Mouse (Mus musculus): Measurements from ENCODE around the gene Anxa9. TPM values are rescaled to one million over a fixed set of nuclear protein-coding genes. Genes with fewer than 3 reads are reported as not detected.

Gene Anxa9
- total and polyA plus RNA-seq, 3 experiments = 1.5 to 4.1 (median 2.5) TPM

- TF ChIP-seq GABPA (IDR thresholded peaks at IDR 0.05; ENCODE audit: insufficient replicate concordance, low read depth, low read length) (peak; percentile 50; the same call in 1 of the 2 replicates), ETS1 (conservative IDR thresholded peaks at IDR 0.05; ENCODE audit: low read depth, low read length) (0 out of 2 replicates have a peak, but pooled peaks have one; percentile 31), JUN (IDR thresholded peaks at IDR 0.05; ENCODE audit: insufficient read depth, low read depth, low read length) (no peak), USF2 (conservative IDR thresholded peaks at IDR 0.05; ENCODE audit: low read depth, low read length) (0 out of 2 replicates have a peak, but pooled peaks have one; percentile 12), MEF2A (IDR thresholded peaks at IDR 0.05; ENCODE audit: borderline replicate concordance, low read depth, low read length) (no peak; the same call in 1 of the 2 replicates), PAX5 (IDR thresholded peaks at IDR 0.05; ENCODE audit: low read length) (no peak), MXI1 (IDR thresholded peaks at IDR 0.05; ENCODE audit: low read depth, low read length) (peak; percentile 64; the same call in 1 of the 2 replicates), ELF1 (IDR thresholded peaks at IDR 0.05; ENCODE audit: low read depth, low read length) (peak; percentile 85), POLR2AphosphoS2 (IDR thresholded peaks at IDR 0.05; ENCODE audit: low read depth, low read length) (no peak)
Observed at GRCm38 (mm10) chr3:95281216-95282126, 25.5 kb downstream of the Anxa9 start, which contains the start of the genes Mindy1 and Prune1 (continued).

- Histone ChIP-seq H3K4me2 (ENCODE audit: insufficient read depth, low read depth, poor library complexity, severe bottlenecking) (peak overlapping the region; percentile 54), H3K27ac (ENCODE audit: insufficient read depth, low read depth) (no peak overlapping the region), H3K36me3 (replicated peaks in 1 of 2; ENCODE audit: control insufficient read depth in 1 of 2, insufficient read depth in 1 of 2, low read length in 1 of 2) (peaks cover 0 to 2% of the 10 kb centered on the region in 2 experiments), H3K4me3 (replicated peaks in 1 of 3; ENCODE audit: low read depth in 2 of 3, low read length in 2 of 3, poor library complexity in 1 of 3) (peak overlapping the region; percentile 81 to 93 (median 86)), H3K79me2 (replicated peaks; ENCODE audit: control insufficient read depth, extremely low read depth, insufficient read depth, poor library complexity, severe bottlenecking) (0 out of 2 replicates have a peak, but pooled peaks cover 2% of the 10 kb centered on the region), H3K9ac (ENCODE audit: insufficient read depth, low read depth) (peak overlapping the region; percentile 59), H3K9me3 (replicated peaks; ENCODE audit: low read length) (no peaks in the 10 kb centered on the region), H3K4me1 (ENCODE audit: control insufficient read depth in 1 of 2, insufficient read depth in 2 of 2) (peaks cover 0 to 35% of the 10 kb centered on the region in 2 experiments; a peak in 2 of 4 replicates), H3K27me3 (replicated peaks) (no peaks in the 10 kb centered on the region)
- DNase-seq (ENCODE audit: extremely low read depth) = peak; percentile 29
- dilution Hi-C loops (cut with MboI; ENCODE audit: extremely low pct_ligation_motif_present, extremely low pct_unique_long_range_greater_than_20kb, low sequenced_read_pairs) (no loop called here), in situ Hi-C loops (cut with MboI; ENCODE audit: low pct_ligation_motif_present, low pct_unique_long_range_greater_than_20kb, low sequenced_read_pairs) (no loop called here)
- TF ChIP-seq USF1 (IDR thresholded peaks at IDR 0.05; ENCODE audit: low read depth, low read length) (no peak), ZKSCAN1 (IDR thresholded peaks at IDR 0.05; ENCODE audit: borderline replicate concordance, low read depth, low read length) (no peak), MXI1 (IDR thresholded peaks at IDR 0.05; ENCODE audit: low read depth, low read length) (no peak), PAX5 (IDR thresholded peaks at IDR 0.05; ENCODE audit: low read length) (no peak), JUND (conservative IDR thresholded peaks at IDR 0.05; ENCODE audit: low read depth, low read length) (no peak), POLR2AphosphoS2 (IDR thresholded peaks at IDR 0.05; ENCODE audit: low read depth, low read length) (no peak), SMC3 (IDR thresholded peaks at IDR 0.05; ENCODE audit: low read depth, low read length) (no peak), UBTF (IDR thresholded peaks at IDR 0.05; ENCODE audit: low read depth, low read length) (no peak), ZNF384 (IDR thresholded peaks at IDR 0.05; ENCODE audit: low read depth, low read length) (no peak; the same call in 1 of the 2 replicates), USF2 (conservative IDR thresholded peaks at IDR 0.05; ENCODE audit: low read depth, low read length) (no peak), CTCF (conservative IDR thresholded peaks at IDR 0.05 in 1 of 2, IDR thresholded peaks at IDR 0.05 in 1 of 2; ENCODE audit: low read depth in 2 of 2, low read length in 2 of 2) (no peak), MAX (IDR thresholded peaks at IDR 0.05; ENCODE audit: low read length) (no peak), GABPA (IDR thresholded peaks at IDR 0.05; ENCODE audit: insufficient replicate concordance, low read depth, low read length) (no peak), SIN3A (IDR thresholded peaks at IDR 0.05; ENCODE audit: low read length) (peak; percentile 42; the same call in 1 of the 2 replicates), MAFK (IDR thresholded peaks at IDR 0.05; ENCODE audit: insufficient replicate concordance, low read length) (no peak), CHD2 (IDR thresholded peaks at IDR 0.05; ENCODE audit: low read length) (no peak), BHLHE40 (IDR thresholded peaks at IDR 0.05; ENCODE audit: low read depth, low read length) (no peak), MEF2A (IDR thresholded peaks at IDR 0.05; ENCODE audit: borderline replicate concordance, low read depth, low read length) (peak; percentile 21; the same call in 1 of the 2 replicates), CHD1 (IDR thresholded peaks at IDR 0.05; ENCODE audit: low read depth, low read length) (no peak), NRF1 (IDR thresholded peaks at IDR 0.05; ENCODE audit: low read depth, low read length) (peak; percentile 63; the same call in 1 of the 2 replicates), MAZ (IDR thresholded peaks at IDR 0.05; ENCODE audit: low read depth, low read length) (no peak), JUN (IDR thresholded peaks at IDR 0.05; ENCODE audit: insufficient read depth, low read depth, low read length) (no peak), RCOR1 (conservative IDR thresholded peaks at IDR 0.05; ENCODE audit: low read depth, low read length) (no peak), TBP (conservative IDR thresholded peaks at IDR 0.05; ENCODE audit: low read depth, low read length) (no peak), ETS1 (conservative IDR thresholded peaks at IDR 0.05; ENCODE audit: low read depth, low read length) (no peak)
Observed at GRCm38 (mm10) chr3:95280747-95281146, 26.2 kb downstream of the Anxa9 start.

Measured in CH12.LX (cell line).